Mouse (Mus musculus): ENCODE data around the gene Ltk. TPM values are rescaled to one million over a fixed set of nuclear protein-coding genes. Genes with fewer than 3 reads are reported as not detected.

The Ltk gene
- 8.1 and 9.9 TPM in 2 replicates for total RNA-seq (2014; rRNA removed)
- 2.7 and 3.2 TPM in 2 replicates for polyA plus RNA-seq (2015; fragmentation: Nextera tagmentation; extraction: Ambion mirVana)

GRCm38 (mm10) chr2:119760251-119760650 lies at the start of gene Ltk:
Ltk (minus strand) TSS chr2:119760431.
- ATAC-seq (ENCODE audit: low FRiP score), result no peak
- peaks cover 10% of the 10 kb centered on the region; the same call in 1 of the 2 replicates for H3K36me3 ChIP-seq (ENCODE audit: insufficient read depth, low read length)
- H3K27me3 ChIP-seq (ENCODE audit: insufficient read depth, low read length), result peaks cover 24% of the 10 kb centered on the region
- H3K4me2 ChIP-seq (ENCODE audit: low read depth, low read length, poor library complexity, severe bottlenecking), result no peak within 1 kb of the TSS
- 0 out of 2 replicates have a peak, but pooled peaks cover 6% of the 10 kb centered on the region for H3K4me1 ChIP-seq (ENCODE audit: insufficient read depth, low read length)
- no peaks in the 10 kb centered on the region for H3K9me3 ChIP-seq (ENCODE audit: low read length)
- no peak for TF ChIP-seq CTCF (IDR thresholded peaks at IDR 0.05)
- no peak for DNase-seq (ENCODE audit: low spot score)
- no peak within 1 kb of the TSS for H3K27ac ChIP-seq (ENCODE audit: low read depth, low read length)
- 21% methylated on average over 9 of the region's 9 CpGs for WGBS
- no peak within 1 kb of the TSS for H3K9ac ChIP-seq (replicated peaks; ENCODE audit: low read length, poor library complexity, severe bottlenecking)
- H3K4me3 ChIP-seq (ENCODE audit: low read depth, low read length), result no peak within 1 kb of the TSS

DNA sequence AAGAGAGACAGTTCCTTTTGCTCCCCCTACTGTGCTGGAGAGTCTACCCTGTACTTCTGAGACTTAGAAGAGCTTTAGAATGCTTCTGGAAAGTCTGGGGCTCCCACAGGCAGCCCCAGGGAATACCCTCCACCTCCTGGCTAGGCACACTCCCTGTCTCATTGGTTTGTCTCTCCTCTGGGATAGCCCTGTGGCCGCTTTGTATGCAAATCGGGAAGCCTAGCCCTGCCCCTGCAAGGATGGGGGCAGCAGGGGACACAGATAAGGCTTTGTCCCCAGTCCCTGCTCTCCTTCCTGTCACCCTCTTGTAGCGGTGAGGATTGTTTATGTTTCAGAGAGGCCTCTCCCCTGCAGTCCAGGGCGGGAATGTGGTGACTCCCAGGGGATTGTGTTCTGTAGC lies 48.6 kb upstream of the Ltk start:
- no peak for TF ChIP-seq CTCF (IDR thresholded peaks at IDR 0.05)
- Histone ChIP-seq H3K4me3 (ENCODE audit: low read depth, low read length) (no peak overlapping the region), H3K27ac (ENCODE audit: low read depth, low read length) (no peak overlapping the region), H3K9me3 (ENCODE audit: low read length) (no peaks in the 10 kb centered on the region), H3K36me3 (ENCODE audit: insufficient read depth, low read length) (peaks cover 39% of the 10 kb centered on the region), H3K4me2 (ENCODE audit: low read depth, low read length, poor library complexity, severe bottlenecking) (no peak overlapping the region), H3K9ac (replicated peaks; ENCODE audit: low read length, poor library complexity, severe bottlenecking) (no peak overlapping the region), H3K4me1 (ENCODE audit: insufficient read depth, low read length) (no peaks in the 10 kb centered on the region), H3K27me3 (ENCODE audit: insufficient read depth, low read length) (no peaks in the 10 kb centered on the region)
- WGBS, result 52% methylated on average over 4 of the region's 4 CpGs
- no peak for ATAC-seq (ENCODE audit: low FRiP score)
- DNase-seq (ENCODE audit: low spot score), result no peak

DNA sequence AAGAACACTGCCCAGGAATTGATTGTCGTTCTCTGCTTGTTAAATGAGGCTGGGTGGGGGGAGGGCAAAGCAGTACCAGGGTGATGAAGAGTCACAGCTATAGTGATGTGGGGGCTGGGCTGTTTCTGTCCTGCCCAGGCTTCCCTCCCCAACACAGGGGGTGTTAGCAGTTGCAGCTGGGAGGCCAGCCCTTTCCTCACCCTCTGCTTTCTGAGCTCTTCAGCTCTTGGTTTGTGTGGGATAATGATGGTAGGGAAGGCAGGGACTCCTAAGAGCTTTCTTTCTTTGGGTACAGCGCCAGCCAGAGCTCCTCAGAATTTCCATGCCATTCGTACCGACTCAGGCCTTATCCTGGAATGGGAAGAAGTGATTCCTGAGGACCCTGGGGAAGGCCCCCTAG lies 48.2 kb upstream of the Ltk start:
- H3K4me3 ChIP-seq (ENCODE audit: low read depth, low read length), result no peak overlapping the region
- ATAC-seq (ENCODE audit: low FRiP score) (no peak), DNase-seq (ENCODE audit: low spot score) (no peak)
- H3K9me3 ChIP-seq (ENCODE audit: low read length), result no peaks in the 10 kb centered on the region
- 50% methylated on average over 4 of the region's 4 CpGs for WGBS
- no peak overlapping the region for H3K9ac ChIP-seq (replicated peaks; ENCODE audit: low read length, poor library complexity, severe bottlenecking)
- peaks cover 39% of the 10 kb centered on the region for H3K36me3 ChIP-seq (ENCODE audit: insufficient read depth, low read length)
- no peak overlapping the region for H3K4me2 ChIP-seq (ENCODE audit: low read depth, low read length, poor library complexity, severe bottlenecking)
- H3K27ac ChIP-seq (ENCODE audit: low read depth, low read length), result no peak overlapping the region
- no peaks in the 10 kb centered on the region for H3K4me1 ChIP-seq (ENCODE audit: insufficient read depth, low read length)
- H3K27me3 ChIP-seq (ENCODE audit: insufficient read depth, low read length), result no peaks in the 10 kb centered on the region
- TF ChIP-seq CTCF (IDR thresholded peaks at IDR 0.05), result no peak

GRCm38 (mm10) chr2:119805536-119805935 lies 45.3 kb upstream of the Ltk start:
- TF ChIP-seq CTCF (IDR thresholded peaks at IDR 0.05), result no peak
- no peaks in the 10 kb centered on the region for H3K4me1 ChIP-seq (ENCODE audit: insufficient read depth, low read length)
- H3K9me3 ChIP-seq (ENCODE audit: low read length), result no peaks in the 10 kb centered on the region
- DNase-seq (ENCODE audit: low spot score), result no peak
- H3K27me3 ChIP-seq (ENCODE audit: insufficient read depth, low read length), result no peaks in the 10 kb centered on the region
- H3K4me3 ChIP-seq (ENCODE audit: low read depth, low read length), result no peak overlapping the region
- WGBS, result 49% methylated on average over 8 of the region's 8 CpGs
- H3K4me2 ChIP-seq (ENCODE audit: low read depth, low read length, poor library complexity, severe bottlenecking), result no peak overlapping the region
- peaks cover 22% of the 10 kb centered on the region for H3K36me3 ChIP-seq (ENCODE audit: insufficient read depth, low read length)
- H3K9ac ChIP-seq (replicated peaks; ENCODE audit: low read length, poor library complexity, severe bottlenecking), result no peak overlapping the region
- ATAC-seq (ENCODE audit: low FRiP score), result no peak
- no peak overlapping the region for H3K27ac ChIP-seq (ENCODE audit: low read depth, low read length)

GRCm38 (mm10) chr2:119804776-119805175 lies 44.5 kb upstream of the Ltk start:
- Histone ChIP-seq H3K36me3 (ENCODE audit: insufficient read depth, low read length) (peaks cover 15% of the 10 kb centered on the region), H3K27ac (ENCODE audit: low read depth, low read length) (no peak overlapping the region), H3K4me3 (ENCODE audit: low read depth, low read length) (no peak overlapping the region), H3K9ac (replicated peaks; ENCODE audit: low read length, poor library complexity, severe bottlenecking) (no peak overlapping the region), H3K4me1 (ENCODE audit: insufficient read depth, low read length) (no peaks in the 10 kb centered on the region), H3K4me2 (ENCODE audit: low read depth, low read length, poor library complexity, severe bottlenecking) (no peak overlapping the region), H3K9me3 (ENCODE audit: low read length) (no peaks in the 10 kb centered on the region), H3K27me3 (ENCODE audit: insufficient read depth, low read length) (no peaks in the 10 kb centered on the region)
- 27% methylated on average over 9 of the region's 9 CpGs for WGBS
- no peak for TF ChIP-seq CTCF (IDR thresholded peaks at IDR 0.05)
- DNase-seq (ENCODE audit: low spot score), result peak; percentile 77
- ATAC-seq (ENCODE audit: low FRiP score), result no peak

GRCm38 (mm10) chr2:119804275-119804628 lies 44.0 kb upstream of the Ltk start:
- 39% methylated on average over 5 of the region's 5 CpGs for WGBS

More at GRCm38 (mm10) chr2:119804275-119804628, 44.0 kb upstream of the Ltk start:
- Histone ChIP-seq H3K36me3 (ENCODE audit: insufficient read depth, low read length) (peaks cover 10% of the 10 kb centered on the region), H3K4me2 (ENCODE audit: low read depth, low read length, poor library complexity, severe bottlenecking) (no peak overlapping the region), H3K9me3 (ENCODE audit: low read length) (no peaks in the 10 kb centered on the region), H3K9ac (replicated peaks; ENCODE audit: low read length, poor library complexity, severe bottlenecking) (no peak overlapping the region), H3K27me3 (ENCODE audit: insufficient read depth, low read length) (no peaks in the 10 kb centered on the region), H3K27ac (ENCODE audit: low read depth, low read length) (no peak overlapping the region), H3K4me1 (ENCODE audit: insufficient read depth, low read length) (no peaks in the 10 kb centered on the region), H3K4me3 (ENCODE audit: low read depth, low read length) (no peak overlapping the region)
- ATAC-seq (ENCODE audit: low FRiP score) (no peak), DNase-seq (ENCODE audit: low spot score) (no peak)
- TF ChIP-seq CTCF (IDR thresholded peaks at IDR 0.05), result no peak

All from midbrain, postnatal 0 days (tissue).